Mouse (Mus musculus) CH12.LX (cell line): ENCODE results near the gene Ugcg.

Experiments
- CTCF ChIP-seq, 2 experiments: IDR thresholded peaks in 1 of 2; conservative IDR thresholded peaks in 1 of 2; 2 replicates each; pipeline ENCODE4 v1.5.1; 2011 to 2012; ENCODE audit warnings: low read depth in 2 of 2, low read length in 2 of 2, improper control_type of control experiment in 1 of 2, inconsistent platforms in 1 of 2, mild to moderate bottlenecking in 1 of 2, moderate library complexity in 1 of 2
- E2F4 ChIP-seq: IDR thresholded peaks from 2 replicates; pipeline ENCODE4 v1.6.1; 2011; ENCODE audit warnings: low read depth, low read length, improper control_type of control experiment; ENCODE audit not compliant: insufficient replicate concordance
- EP300 ChIP-seq: IDR thresholded peaks from 2 replicates; pipeline ENCODE4 v1.6.1; 2011; ENCODE audit warnings: low read length, improper control_type of control experiment
- GABPA ChIP-seq: IDR thresholded peaks from 2 replicates; pipeline ENCODE4 v1.6.1; 2012; ENCODE audit warnings: low read depth, low read length, improper control_type of control experiment, inconsistent platforms; ENCODE audit not compliant: insufficient replicate concordance
- JUN ChIP-seq: IDR thresholded peaks from 2 replicates; pipeline ENCODE4 v1.6.1; 2011; ENCODE audit warnings: low read depth, mild to moderate bottlenecking, low read length, improper control_type of control experiment, moderate library complexity; ENCODE audit not compliant: insufficient read depth
- KAT2A ChIP-seq: IDR thresholded peaks from 2 replicates; pipeline ENCODE4 v1.6.1; 2012; ENCODE audit warnings: low read length, improper control_type of control experiment, inconsistent platforms; ENCODE audit not compliant: insufficient replicate concordance
- MAZ ChIP-seq: IDR thresholded peaks from 2 replicates; pipeline ENCODE4 v1.6.1; 2012; ENCODE audit warnings: low read depth, mild to moderate bottlenecking, inconsistent platforms, low read length, improper control_type of control experiment, moderate library complexity
- MYC ChIP-seq: IDR thresholded peaks from 2 replicates; pipeline ENCODE4 v1.6.1; 2011; ENCODE audit warnings: low read depth, mild to moderate bottlenecking, improper control_type of control experiment, low read length
- NELFE ChIP-seq: IDR thresholded peaks from 2 replicates; pipeline ENCODE4 v1.6.1; 2011; ENCODE audit warnings: low read depth, low read length, improper control_type of control experiment
- NRF1 ChIP-seq: IDR thresholded peaks from 2 replicates; pipeline ENCODE4 v1.6.1; 2014; ENCODE audit warnings: low read depth, mild to moderate bottlenecking, inconsistent platforms, low read length, improper control_type of control experiment, moderate library complexity
- POLR2A ChIP-seq: IDR thresholded peaks from 2 replicates; pipeline ENCODE4 v1.6.1; 2011; ENCODE audit warnings: low read depth, mild to moderate bottlenecking, improper control_type of control experiment, low read length
- TCF12 ChIP-seq: IDR thresholded peaks from 2 replicates; pipeline ENCODE4 v1.6.1; 2014; ENCODE audit warnings: low read depth, mild to moderate bottlenecking, inconsistent platforms, low read length, improper control_type of control experiment
- UBTF ChIP-seq: IDR thresholded peaks from 2 replicates; pipeline ENCODE4 v1.6.1; 2012; ENCODE audit warnings: low read depth, mild to moderate bottlenecking, inconsistent platforms, low read length, improper control_type of control experiment, moderate library complexity
- ZC3H11A ChIP-seq: IDR thresholded peaks from 2 replicates; pipeline ENCODE4 v1.6.1; 2012; ENCODE audit warnings: low read depth, mild to moderate bottlenecking, inconsistent platforms, low read length, improper control_type of control experiment

GRCm38 (mm10) chr4:59151953-59152352 is 37.1 kb upstream of the Ugcg start:
- no peak for TF ChIP-seq CTCF (conservative IDR thresholded peaks at IDR 0.05 in 1 of 2, IDR thresholded peaks at IDR 0.05 in 1 of 2; ENCODE audit: low read depth in 2 of 2, low read length in 2 of 2)
- TF ChIP-seq NELFE, result no peak
- no peak for TF ChIP-seq JUN
- no peak for TF ChIP-seq MYC
- TF ChIP-seq ZC3H11A, result no peak
- no peak for TF ChIP-seq TCF12
- no peak for TF ChIP-seq GABPA
- no peak for TF ChIP-seq POLR2A
- no peak for TF ChIP-seq E2F4
- no peak for TF ChIP-seq UBTF
- TF ChIP-seq MAZ, result no peak
- TF ChIP-seq KAT2A, result no peak
- no peak for TF ChIP-seq EP300
- no peak for TF ChIP-seq NRF1
